Mouse (Mus musculus): ENCODE data around the gene Gm20388.

GRCm38 (mm10) chr8:123827523-123827922 lies 3916.9 kb downstream of the Gm20388 start:
- TF ChIP-seq CTCF (IDR thresholded peaks at IDR 0.05; ENCODE audit: insufficient read depth, low read depth, low read length): no peak
- no peak for TF ChIP-seq POLR2A (IDR thresholded peaks at IDR 0.05; ENCODE audit: insufficient read depth, low read depth, low read length)

All from olfactory bulb, adult 2 months (tissue).